Mouse (Mus musculus) cerebellum, postnatal 14 days (tissue): Measurements from ENCODE around the gene Klf11.
"Not testable (repeated sequence)": the region's sequence is repeated elsewhere in the genome, so short reads cannot be mapped to it uniquely, and the experiment has no call there.

ENCODE experiments used
- DNase-seq, 2 experiments: peaks; one replicate each; pipeline ENCODE4 v3.0.0; 2021; ENCODE audit warnings: mixed read lengths in 2 of 2

Gene Klf11

GRCm38 (mm10) chr12:24654065-24654862 is 3.2 kb downstream of the Klf11 start:
- no peak for DNase-seq

GRCm38 (mm10) chr12:24656436-24656835 is 5.4 kb downstream of the Klf11 start:
- DNase-seq: no peak

GRCm38 (mm10) chr12:24658998-24659397 is 7.9 kb downstream of the Klf11 start:
- no peak for DNase-seq

GRCm38 (mm10) chr12:24659923-24660322 is 8.8 kb downstream of the Klf11 start:
- no peak for DNase-seq

GRCm38 (mm10) chr12:24661100-24661499 is 10.0 kb downstream of the Klf11 start:
- no peak for DNase-seq

GRCm38 (mm10) chr12:24662131-24662530 is 11.1 kb downstream of the Klf11 start:
- no peak for DNase-seq

- no peak for DNase-seq
These were observed 29.0 kb downstream of the Klf11 start for GRCm38 (mm10) chr12:24680096-24680491.

GRCm38 (mm10) chr12:24680492-24681285 is 29.6 kb downstream of the Klf11 start:
- DNase-seq: peak; percentile 23 to 36

GRCm38 (mm10) chr12:24681286-24682023 is 30.4 kb downstream of the Klf11 start, which contains the start of gene Cys1:
Gene Cys1 (minus strand): TSS chr12:24681813.
- no peak for DNase-seq

GRCm38 (mm10) chr12:24682563-24682962 is 31.5 kb downstream of the Klf11 start:
- no peak for DNase-seq

- no peak for DNase-seq
These were observed 32.4 kb downstream of the Klf11 start for GRCm38 (mm10) chr12:24683461-24683860.

- DNase-seq: no peak
These were observed 35.1 kb downstream of the Klf11 start for GRCm38 (mm10) chr12:24686038-24686695.

- DNase-seq: no peak
These were observed 35.7 kb downstream of the Klf11 start for GRCm38 (mm10) chr12:24686696-24687346.

- DNase-seq: no peak
These were observed 39.3 kb downstream of the Klf11 start for GRCm38 (mm10) chr12:24690351-24690750.

- DNase-seq: peak; percentile 93 to 95
These were observed 45.7 kb downstream of the Klf11 start for GRCm38 (mm10) chr12:24696500-24697483.

- DNase-seq: no peak
These were observed 46.6 kb downstream of the Klf11 start for GRCm38 (mm10) chr12:24697484-24698204.

- no peak for DNase-seq
These were observed 47.4 kb downstream of the Klf11 start for GRCm38 (mm10) chr12:24698514-24698913.

- no peak for DNase-seq
These were observed 48.5 kb downstream of the Klf11 start for GRCm38 (mm10) chr12:24699578-24699977.

GRCm38 (mm10) chr12:24701621-24702020 is 50.5 kb downstream of the Klf11 start:
- DNase-seq: not testable (repeated sequence)

GRCm38 (mm10) chr12:24703013-24703412 is 51.9 kb downstream of the Klf11 start:
- DNase-seq: no peak
